Mouse (Mus musculus): Measurements from ENCODE around the gene Slc48a1.

DNA sequence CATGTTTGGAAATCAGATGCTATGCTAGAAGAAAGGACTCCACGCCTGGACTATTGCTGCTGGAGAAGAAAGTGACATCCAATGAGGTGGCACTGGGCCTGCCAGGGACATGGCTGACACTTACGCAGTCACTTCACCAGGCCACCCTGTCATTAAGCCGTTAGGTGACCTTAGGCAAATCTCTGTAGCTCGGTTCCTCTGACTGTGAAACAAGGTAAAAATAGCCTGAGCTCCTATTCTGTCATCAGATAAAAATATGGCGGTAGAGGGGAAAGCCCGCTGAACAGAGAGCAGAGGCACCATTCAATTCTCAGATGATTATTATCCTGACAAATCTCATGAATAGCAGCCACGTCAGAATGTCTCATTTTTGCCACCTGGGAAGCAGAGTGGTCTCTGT is 36.2 kb upstream of the Slc48a1 start:
- no peak for TF ChIP-seq POLR2A (IDR thresholded peaks at IDR 0.05; ENCODE audit: control insufficient read depth in 1 of 2, insufficient read depth in 1 of 2, low read depth in 1 of 2, low read length in 2 of 2, poor library complexity in 1 of 2)
- TF ChIP-seq CTCF (IDR thresholded peaks at IDR 0.05 in 2 of 3, conservative IDR thresholded peaks at IDR 0.05 in 1 of 3; ENCODE audit: control insufficient read depth in 1 of 3, insufficient read depth in 1 of 3, low read depth in 2 of 3, low read length in 3 of 3, poor library complexity in 1 of 3, severe bottlenecking in 1 of 3), result no peak
- TF ChIP-seq KAT2A (conservative IDR thresholded peaks at IDR 0.05; ENCODE audit: low read depth, low read length), result no peak
- TF ChIP-seq TAL1 (IDR thresholded peaks at IDR 0.05; ENCODE audit: low read length), result no peak
- TF ChIP-seq MYB (IDR thresholded peaks at IDR 0.05; ENCODE audit: low read depth, low read length), result no peak
- no peak for TF ChIP-seq GABPA (IDR thresholded peaks at IDR 0.05; ENCODE audit: low read depth, low read length)
- TF ChIP-seq TCF12 (IDR thresholded peaks at IDR 0.05; ENCODE audit: low read depth, low read length), result no peak
- TF ChIP-seq MEF2A (IDR thresholded peaks at IDR 0.05; ENCODE audit: extremely low read depth, insufficient replicate concordance, low read depth, low read length, poor library complexity, severe bottlenecking), result no peak
- TF ChIP-seq CHD2 (IDR thresholded peaks at IDR 0.05; ENCODE audit: low read length), result no peak
- TF ChIP-seq POLR2AphosphoS2 (IDR thresholded peaks at IDR 0.05; ENCODE audit: low read length), result no peak
- TF ChIP-seq SMC3 (IDR thresholded peaks at IDR 0.05; ENCODE audit: low read depth, low read length), result no peak
- no peak for TF ChIP-seq RAD21 (IDR thresholded peaks at IDR 0.05; ENCODE audit: low read depth, low read length)
- TF ChIP-seq EP300 (IDR thresholded peaks at IDR 0.05; ENCODE audit: low read depth in 1 of 2, low read length in 2 of 2), result no peak

Measured in MEL (cell line).